Mouse (Mus musculus) myocyte (in vitro differentiated cells): ENCODE measurements around the gene Gm37240.

ENCODE experiments used
- CEBPB ChIP-seq: IDR thresholded peaks from 2 replicates; pipeline ENCODE4 v1.6.1; 2011; ENCODE audit warnings: mild to moderate bottlenecking, moderate library complexity; ENCODE audit not compliant: poor library complexity, insufficient read depth, severe bottlenecking
- E2F4 ChIP-seq: IDR thresholded peaks from one replicate; pipeline ENCODE4 v1.6.1; 2011; ENCODE audit warnings: mild to moderate bottlenecking, control low read depth, moderate library complexity; ENCODE audit not compliant: insufficient read depth
- MAX ChIP-seq: IDR thresholded peaks from one replicate; pipeline ENCODE4 v1.6.1; 2011; ENCODE audit warnings: low read depth, mild to moderate bottlenecking, control low read depth
- MYOD1 ChIP-seq, 3 experiments: IDR thresholded peaks; one replicate each; pipeline ENCODE4 v1.6.1; 2011; ENCODE audit warnings: control low read depth in 2 of 3, low read depth in 2 of 3, mild to moderate bottlenecking in 2 of 3, moderate library complexity in 1 of 3; ENCODE audit not compliant: insufficient read length in 2 of 3, control insufficient read depth in 1 of 3
- MYOG ChIP-seq, 3 experiments: IDR thresholded peaks; one replicate each; pipeline ENCODE4 v1.6.1; 2011; ENCODE audit warnings: control low read depth in 2 of 3, low read depth in 2 of 3, mild to moderate bottlenecking in 2 of 3; ENCODE audit not compliant: insufficient read length in 2 of 3, control insufficient read depth in 1 of 3, insufficient read depth in 1 of 3
- POLR2A ChIP-seq: IDR thresholded peaks from one replicate; pipeline ENCODE4 v1.6.1; 2011; ENCODE audit warnings: low read depth, mild to moderate bottlenecking, control low read depth, moderate library complexity; ENCODE audit not compliant: insufficient read length
- POLR2AphosphoS2 ChIP-seq: IDR thresholded peaks from one replicate; pipeline ENCODE4 v1.6.1; 2011; ENCODE audit warnings: low read depth, control low read depth; ENCODE audit not compliant: insufficient read length
- REST ChIP-seq: IDR thresholded peaks from one replicate; pipeline ENCODE4 v1.6.1; 2011; ENCODE audit warnings: mild to moderate bottlenecking, control low read depth, moderate library complexity; ENCODE audit not compliant: insufficient read depth, insufficient read length
- SRF ChIP-seq: IDR thresholded peaks from one replicate; pipeline ENCODE4 v1.6.1; 2011; ENCODE audit warnings: low read depth; ENCODE audit not compliant: control insufficient read depth, insufficient read length
- TCF12 ChIP-seq: IDR thresholded peaks from one replicate; pipeline ENCODE4 v1.6.1; 2011; ENCODE audit warnings: mild to moderate bottlenecking, control low read depth; ENCODE audit not compliant: poor library complexity, insufficient read depth, severe bottlenecking
- USF1 ChIP-seq: IDR thresholded peaks from one replicate; pipeline ENCODE4 v1.6.1; 2011; ENCODE audit warnings: low read depth, mild to moderate bottlenecking, control low read depth, moderate library complexity

GRCm38 (mm10) chr3:84820654-84821201 is 1066.6 kb downstream of the Gm37240 start:
- TF ChIP-seq POLR2A: no peak
- no peak for TF ChIP-seq USF1
- no peak for TF ChIP-seq POLR2AphosphoS2
- TF ChIP-seq E2F4: no peak
- no peak for TF ChIP-seq MAX
- no peak for TF ChIP-seq SRF
- TF ChIP-seq CEBPB: no peak
- TF ChIP-seq TCF12: no peak
- no peak for TF ChIP-seq REST
- no peak for TF ChIP-seq MYOD1 (IDR thresholded peaks at IDR 0.05; ENCODE audit: control insufficient read depth in 1 of 3, insufficient read length in 2 of 3, low read depth in 2 of 3)
- TF ChIP-seq MYOG (IDR thresholded peaks at IDR 0.05; ENCODE audit: control insufficient read depth in 1 of 3, insufficient read depth in 1 of 3, insufficient read length in 2 of 3, low read depth in 2 of 3): no peak
